Mouse (Mus musculus) megakaryocyte-erythroid progenitor cell, adult 5-6 weeks (primary cell): ENCODE results near the gene Iscu. TPM values are rescaled to one million over a fixed set of nuclear protein-coding genes. Genes with fewer than 3 reads are reported as not detected.
"Not testable (repeated sequence)": the region's sequence is repeated elsewhere in the genome, so short reads cannot be mapped to it uniquely, and the experiment has no call there.

Experiments
- ATAC-seq: replicated peaks from 2 replicates; pipeline ENCODE4 v1.8.0; 2016; ENCODE audit warnings: mild to moderate bottlenecking, inconsistent platforms; ENCODE audit not compliant: severe bottlenecking, poor library complexity, low FRiP score, low TSS enrichment
- total RNA-seq, 2 experiments: library from RNA; stranded (forward) in 1 of 2; stranded (reverse) in 1 of 2; fragments of 200-1000, 215-1000 nt in 1 of 2; fragments of >200 nt in 1 of 2; fragmentation: Nextera tagmentation in 1 of 2; gene quantifications; 2 replicates each; pipeline ENCODE4 v1.2.3; 2014 to 2017

The Iscu gene
- total RNA-seq, 2 experiments from 2014 or later: 68.9 to 80.5 TPM

- no peak for ATAC-seq
Measured at GRCm38 (mm10) chr5:113751521-113752157, 20.9 kb upstream of the Iscu start.

- ATAC-seq: no peak
Measured at GRCm38 (mm10) chr5:113755347-113756030, 17.1 kb upstream of the Iscu start.

GRCm38 (mm10) chr5:113761585-113761984, 11.0 kb upstream of the Iscu start:
- ATAC-seq: no peak

- ATAC-seq: no peak
Measured at GRCm38 (mm10) chr5:113764426-113764825, 8.1 kb upstream of the Iscu start.

GRCm38 (mm10) chr5:113765641-113766526, 6.7 kb upstream of the Iscu start:
- no peak for ATAC-seq

- no peak for ATAC-seq
Measured at GRCm38 (mm10) chr5:113768806-113769205, 3.7 kb upstream of the Iscu start.

- peak; percentile 76 for ATAC-seq
Measured at GRCm38 (mm10) chr5:113771213-113772162, 1.1 kb upstream of the Iscu start.

GRCm38 (mm10) chr5:113772905-113773519, 464 bp downstream of the Iscu start:
- ATAC-seq: no peak

GRCm38 (mm10) chr5:113773664-113774063, 1.1 kb downstream of the Iscu start:
- ATAC-seq: peak; percentile 66

GRCm38 (mm10) chr5:113775585-113775984, 3.0 kb downstream of the Iscu start:
- ATAC-seq: no peak

- no peak for ATAC-seq
Measured at GRCm38 (mm10) chr5:113776128-113776895, 3.8 kb downstream of the Iscu start.

GRCm38 (mm10) chr5:113776896-113777226, 4.3 kb downstream of the Iscu start:
- no peak for ATAC-seq

GRCm38 (mm10) chr5:113777728-113778127, 5.2 kb downstream of the Iscu start:
- ATAC-seq: not testable (repeated sequence)

GRCm38 (mm10) chr5:113779569-113779968, 7.0 kb downstream of the Iscu start:
- no peak for ATAC-seq

GRCm38 (mm10) chr5:113780082-113780752, 7.7 kb downstream of the Iscu start:
- no peak for ATAC-seq

- no peak for ATAC-seq
Measured at GRCm38 (mm10) chr5:113780763-113781162, 8.2 kb downstream of the Iscu start.

- ATAC-seq: no peak
Measured at GRCm38 (mm10) chr5:113781254-113781653, 8.7 kb downstream of the Iscu start.

GRCm38 (mm10) chr5:113781875-113782274, 9.3 kb downstream of the Iscu start:
- no peak for ATAC-seq
